Mouse (Mus musculus) stomach, embryonic 15.5 days (tissue): Measurements from ENCODE around the gene Homer2. TPM values are rescaled to one million over a fixed set of nuclear protein-coding genes. Genes with fewer than 3 reads are reported as not detected.

Experiments used
- ATAC-seq: fragments of 200-750 bp; cut with Nextera tagmentation; 2 replicates; pipeline ENCODE4 v1.8.0; 2017; ENCODE audit warnings: low read depth, moderate number of reproducible peaks, moderate TSS enrichment; ENCODE audit not compliant: insufficient read depth, low FRiP score
- H3K27ac ChIP-seq: fragments of 300-500 bp; sonication (generic); 2 replicates; pipeline ENCODE4 v1.5.1; 2015; ENCODE audit warnings: mild to moderate bottlenecking, inconsistent platforms
- H3K27me3 ChIP-seq: fragments of 300-500 bp; sonication (generic); replicated peaks from 2 replicates; pipeline ENCODE4 v1.6.1; 2015; ENCODE audit warnings: inconsistent platforms
- H3K36me3 ChIP-seq: fragments of 300-500 bp; sonication (generic); 2 replicates; pipeline ENCODE4 v1.6.1; 2015; ENCODE audit warnings: inconsistent platforms
- H3K4me1 ChIP-seq: fragments of 300-500 bp; sonication (generic); 2 replicates; pipeline ENCODE4 v1.6.1; 2015; ENCODE audit warnings: inconsistent platforms
- H3K4me2 ChIP-seq: fragments of 300-500 bp; sonication (generic); 2 replicates; pipeline ENCODE4 v1.6.1; 2015; ENCODE audit warnings: mild to moderate bottlenecking, inconsistent platforms
- H3K4me3 ChIP-seq: fragments of 300-500 bp; sonication (generic); replicated peaks from 2 replicates; pipeline ENCODE4 v1.5.1; 2015; ENCODE audit warnings: inconsistent platforms
- H3K9ac ChIP-seq: fragments of 300-500 bp; sonication (generic); 2 replicates; pipeline ENCODE4 v1.6.1; 2015; ENCODE audit warnings: inconsistent platforms
- H3K9me3 ChIP-seq: fragments of 300-500 bp; sonication (generic); 2 replicates; pipeline ENCODE4 v1.6.1; 2016; ENCODE audit warnings: inconsistent platforms
- WGBS: fragments of 180-500 bp; shearing (Covaris S2); methylation state at CpG from one replicate; pipeline ENCODE4 v1.1.7; 2015; 5-methylcytosine and 5-hydroxymethylcytosine counted together
- polyA plus RNA-seq: library from polyadenylated mRNA; unstranded; fragments of >200 nt; fragmentation: Nextera tagmentation; extraction: Ambion mirVana; gene quantifications from 2 replicates; pipeline ENCODE4 v1.2.1, GENCODE M21; 2015

Gene Homer2
- polyA plus RNA-seq, 1 experiment from 2014 or later, result 37.9 TPM

GRCm38 (mm10) chr7:81575606-81576005, 131.7 kb downstream of the Homer2 start:
- Histone ChIP-seq H3K27me3 (no peaks in the 10 kb centered on the region), H3K9me3 (no peaks in the 10 kb centered on the region), H3K9ac (no peak overlapping the region), H3K4me1 (no peaks in the 10 kb centered on the region; the same call in 1 of the 2 replicates), H3K4me2 (no peak overlapping the region), H3K36me3 (0 out of 2 replicates have a peak, but pooled peaks cover 5% of the 10 kb centered on the region), H3K4me3 (no peak overlapping the region), H3K27ac (no peak overlapping the region)
- ATAC-seq, result no peak
- 95% methylated on average over 10 of the region's 10 CpGs for WGBS

- Histone ChIP-seq H3K9me3 (no peaks in the 10 kb centered on the region), H3K9ac (no peak overlapping the region), H3K4me1 (no peaks in the 10 kb centered on the region; the same call in 1 of the 2 replicates), H3K4me2 (no peak overlapping the region), H3K36me3 (no peaks in the 10 kb centered on the region), H3K4me3 (no peak overlapping the region), H3K27me3 (no peaks in the 10 kb centered on the region), H3K27ac (no peak overlapping the region)
- WGBS, result 92% methylated on average over 9 of the region's 9 CpGs
- ATAC-seq, result no peak
Measured at GRCm38 (mm10) chr7:81573821-81574220, 133.5 kb downstream of the Homer2 start.

- Histone ChIP-seq H3K27me3 (no peaks in the 10 kb centered on the region), H3K4me1 (no peaks in the 10 kb centered on the region; the same call in 1 of the 2 replicates), H3K9me3 (no peaks in the 10 kb centered on the region), H3K4me3 (no peak overlapping the region), H3K27ac (no peak overlapping the region), H3K9ac (no peak overlapping the region), H3K4me2 (no peak overlapping the region), H3K36me3 (no peaks in the 10 kb centered on the region)
- WGBS, result 77% methylated on average over 6 of the region's 6 CpGs
- no peak for ATAC-seq
Measured at GRCm38 (mm10) chr7:81573397-81573796, 133.9 kb downstream of the Homer2 start.

GRCm38 (mm10) chr7:81572610-81573268, 134.6 kb downstream of the Homer2 start:
- no peak overlapping the region for H3K9ac ChIP-seq

GRCm38 (mm10) chr7:81571941-81572441, 135.3 kb downstream of the Homer2 start:
- ATAC-seq, result no peak
- H3K4me3 ChIP-seq, result peak overlapping the region; percentile 68
- H3K27me3 ChIP-seq, result no peaks in the 10 kb centered on the region
- no peaks in the 10 kb centered on the region for H3K9me3 ChIP-seq
- 14% methylated on average over 15 of the region's 15 CpGs for WGBS
- peak overlapping the region; percentile 86 for H3K9ac ChIP-seq
- peak overlapping the region; percentile 88 for H3K4me2 ChIP-seq
- H3K27ac ChIP-seq, result peak overlapping the region; percentile 91
- no peaks in the 10 kb centered on the region for H3K36me3 ChIP-seq
- no peaks in the 10 kb centered on the region; the same call in 1 of the 2 replicates for H3K4me1 ChIP-seq

More at GRCm38 (mm10) chr7:81572610-81573268, 134.6 kb downstream of the Homer2 start:
- H3K4me1 ChIP-seq, result no peaks in the 10 kb centered on the region; the same call in 1 of the 2 replicates
- 65% methylated on average over 6 of the region's 6 CpGs for WGBS
- ATAC-seq, result no peak
- peak overlapping the region; percentile 68; the same call in 1 of the 2 replicates for H3K4me3 ChIP-seq
- H3K27me3 ChIP-seq, result no peaks in the 10 kb centered on the region
- H3K36me3 ChIP-seq, result no peaks in the 10 kb centered on the region
- no peak overlapping the region for H3K27ac ChIP-seq
- no peaks in the 10 kb centered on the region for H3K9me3 ChIP-seq
- H3K4me2 ChIP-seq, result peak overlapping the region; percentile 88

- Histone ChIP-seq H3K9ac (peak within 1 kb of the TSS; percentile 86), H3K4me1 (no peaks in the 10 kb centered on the region; the same call in 1 of the 2 replicates), H3K27ac (peak within 1 kb of the TSS; percentile 91), H3K9me3 (no peaks in the 10 kb centered on the region), H3K27me3 (no peaks in the 10 kb centered on the region), H3K4me3 (peak within 1 kb of the TSS; percentile 68), H3K4me2 (peak within 1 kb of the TSS; percentile 88), H3K36me3 (no peaks in the 10 kb centered on the region)
- WGBS, result under 1% methylated on average over 94 of the region's 96 CpGs
- peak; percentile 99 for ATAC-seq
Measured at GRCm38 (mm10) chr7:81571108-81571940, 136.0 kb downstream of the Homer2 start, which contains the start of gene Whamm. TSS of gene Whamm (plus strand) at chr7:81571266.

- peak; percentile 7; the same call in 1 of the 2 replicates for ATAC-seq
- 6% methylated on average over 5 of the region's 5 CpGs for WGBS
- H3K27ac ChIP-seq, result no peak overlapping the region
Measured at GRCm38 (mm10) chr7:81570752-81571107, 136.6 kb downstream of the Homer2 start.

GRCm38 (mm10) chr7:81570271-81570670, 137.1 kb downstream of the Homer2 start:
- 94% methylated on average over 3 of the region's 3 CpGs for WGBS
- no peak for ATAC-seq
- Histone ChIP-seq H3K27ac (no peak overlapping the region), H3K4me1 (no peaks in the 10 kb centered on the region; the same call in 1 of the 2 replicates), H3K9ac (no peak overlapping the region), H3K4me3 (no peak overlapping the region), H3K27me3 (no peaks in the 10 kb centered on the region), H3K36me3 (no peaks in the 10 kb centered on the region), H3K9me3 (no peaks in the 10 kb centered on the region), H3K4me2 (no peak overlapping the region)

More at GRCm38 (mm10) chr7:81570752-81571107, 136.6 kb downstream of the Homer2 start:
- Histone ChIP-seq H3K4me2 (peak overlapping the region; percentile 88), H3K4me3 (peak overlapping the region; percentile 68), H3K36me3 (no peaks in the 10 kb centered on the region), H3K9ac (no peak overlapping the region), H3K27me3 (no peaks in the 10 kb centered on the region), H3K9me3 (no peaks in the 10 kb centered on the region), H3K4me1 (no peaks in the 10 kb centered on the region; the same call in 1 of the 2 replicates)

- Histone ChIP-seq H3K9ac (no peak overlapping the region), H3K27me3 (no peaks in the 10 kb centered on the region), H3K4me3 (no peak overlapping the region), H3K36me3 (no peaks in the 10 kb centered on the region), H3K27ac (no peak overlapping the region), H3K9me3 (no peaks in the 10 kb centered on the region), H3K4me2 (no peak overlapping the region), H3K4me1 (no peaks in the 10 kb centered on the region; the same call in 1 of the 2 replicates)
- no peak for ATAC-seq
- WGBS, result 94% methylated on average over 1 of the region's 1 CpGs
Measured at GRCm38 (mm10) chr7:81569851-81570250, 137.5 kb downstream of the Homer2 start.

GRCm38 (mm10) chr7:81567396-81567795, 139.9 kb downstream of the Homer2 start:
- H3K36me3 ChIP-seq, result no peaks in the 10 kb centered on the region
- H3K9me3 ChIP-seq, result no peaks in the 10 kb centered on the region
- no peak overlapping the region for H3K27ac ChIP-seq
- no peak overlapping the region for H3K9ac ChIP-seq
- no peak for ATAC-seq
- WGBS, result 88% methylated on average over 5 of the region's 5 CpGs
- H3K27me3 ChIP-seq, result no peaks in the 10 kb centered on the region
- no peak overlapping the region for H3K4me2 ChIP-seq
- no peaks in the 10 kb centered on the region for H3K4me1 ChIP-seq
- H3K4me3 ChIP-seq, result no peak overlapping the region

- H3K9me3 ChIP-seq, result no peaks in the 10 kb centered on the region
- WGBS, result 81% methylated on average over 9 of the region's 9 CpGs
- H3K27me3 ChIP-seq, result no peaks in the 10 kb centered on the region
- no peak within 1 kb of the TSS for H3K4me3 ChIP-seq
- H3K36me3 ChIP-seq, result no peaks in the 10 kb centered on the region
- no peak within 1 kb of the TSS for H3K27ac ChIP-seq
- no peak within 1 kb of the TSS for H3K4me2 ChIP-seq
- no peak within 1 kb of the TSS for H3K9ac ChIP-seq
- no peaks in the 10 kb centered on the region for H3K4me1 ChIP-seq
- ATAC-seq, result no peak
Measured at GRCm38 (mm10) chr7:81566892-81567291, 140.4 kb downstream of the Homer2 start, which contains the start of gene Fsd2. TSS of gene Fsd2 (minus strand) at chr7:81566944.
